Mouse (Mus musculus) NIH3T3 (cell line): Measurements from ENCODE around the gene Lgals3bp.
A peak's percentile ranks its signal among the peaks of the same experiment; 100 is the strongest.
"Not testable (repeated sequence)": the region's sequence is repeated elsewhere in the genome, so short reads cannot be mapped to it uniquely, and the experiment has no call there.

ENCODE experiments used
- DNase-seq: peaks from one replicate; pipeline ENCODE4 v3.0.0-alpha.2; 2012; ENCODE audit warnings: low read depth

The Lgals3bp gene

DNA sequence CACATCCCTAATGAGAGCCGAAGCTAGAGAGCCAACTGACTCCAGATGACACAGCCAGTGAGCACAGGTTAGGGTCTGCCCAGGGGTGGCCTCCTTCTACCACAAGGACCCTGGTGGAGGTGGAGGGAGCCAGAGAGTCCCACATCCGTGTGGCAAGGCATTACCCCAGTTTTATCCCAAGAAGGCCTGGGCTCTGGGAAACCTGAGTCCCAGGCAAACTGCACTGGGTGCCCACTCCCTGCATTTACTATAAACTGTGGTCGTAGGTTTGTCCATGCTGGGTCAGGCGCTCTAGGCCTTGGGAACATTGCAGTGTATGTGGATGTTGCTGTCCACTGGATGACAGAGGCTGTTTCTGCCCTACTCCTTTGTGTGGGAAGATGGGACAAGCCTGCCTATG, 697 bp downstream of the Lgals3bp start:
- no peak for DNase-seq

DNA sequence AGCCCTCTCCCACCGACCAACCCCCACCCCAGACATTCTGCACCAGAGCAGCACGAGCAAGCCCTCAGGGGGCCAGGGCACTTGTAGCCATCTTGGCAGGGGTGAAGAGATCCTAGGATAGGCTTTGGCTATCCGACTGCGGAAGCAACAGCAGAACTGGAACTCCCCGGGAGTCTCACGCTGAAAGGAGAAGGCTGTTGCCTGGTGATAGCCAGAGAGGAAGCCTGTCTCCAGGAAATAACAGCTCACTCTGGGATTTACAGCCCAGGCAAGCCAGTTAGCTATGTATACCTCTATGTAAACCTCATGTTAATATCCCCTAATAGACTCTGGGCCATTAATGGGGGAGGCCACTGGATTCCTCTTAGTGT, 1.3 kb downstream of the Lgals3bp start:
- DNase-seq: no peak

DNA sequence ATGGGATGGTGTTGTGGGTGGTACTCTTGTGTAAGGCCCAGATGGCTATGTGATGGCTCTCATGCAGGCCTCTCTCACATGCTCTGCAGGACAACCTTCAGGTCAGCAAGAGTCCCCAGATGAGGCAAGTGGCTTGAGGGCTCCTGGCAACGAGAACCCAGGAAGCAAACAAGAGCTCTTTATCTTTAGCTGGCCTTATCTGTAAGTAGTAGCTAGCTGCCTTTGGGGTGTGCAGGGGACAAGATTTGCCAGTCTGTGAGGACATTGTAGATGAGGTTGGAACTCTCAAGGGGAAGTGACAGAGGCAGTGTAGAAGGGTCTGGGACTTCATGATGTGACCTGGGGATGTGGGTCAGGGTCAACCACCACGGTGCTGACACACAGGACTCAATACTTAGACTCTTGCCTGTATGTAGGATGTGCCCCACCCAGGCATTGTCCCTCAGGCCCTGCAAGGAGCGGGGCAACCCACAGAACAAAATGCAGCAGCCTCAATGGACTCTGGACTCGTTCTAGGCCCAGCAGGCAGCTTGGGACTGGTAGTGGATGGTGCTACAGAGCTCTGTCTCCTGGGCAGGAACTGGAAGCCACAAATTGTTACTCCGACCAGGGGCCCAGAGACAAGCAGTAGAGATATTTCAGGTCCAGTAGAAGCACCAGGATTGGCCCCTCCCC, 1.9 kb downstream of the Lgals3bp start:
- DNase-seq: no peak

DNA sequence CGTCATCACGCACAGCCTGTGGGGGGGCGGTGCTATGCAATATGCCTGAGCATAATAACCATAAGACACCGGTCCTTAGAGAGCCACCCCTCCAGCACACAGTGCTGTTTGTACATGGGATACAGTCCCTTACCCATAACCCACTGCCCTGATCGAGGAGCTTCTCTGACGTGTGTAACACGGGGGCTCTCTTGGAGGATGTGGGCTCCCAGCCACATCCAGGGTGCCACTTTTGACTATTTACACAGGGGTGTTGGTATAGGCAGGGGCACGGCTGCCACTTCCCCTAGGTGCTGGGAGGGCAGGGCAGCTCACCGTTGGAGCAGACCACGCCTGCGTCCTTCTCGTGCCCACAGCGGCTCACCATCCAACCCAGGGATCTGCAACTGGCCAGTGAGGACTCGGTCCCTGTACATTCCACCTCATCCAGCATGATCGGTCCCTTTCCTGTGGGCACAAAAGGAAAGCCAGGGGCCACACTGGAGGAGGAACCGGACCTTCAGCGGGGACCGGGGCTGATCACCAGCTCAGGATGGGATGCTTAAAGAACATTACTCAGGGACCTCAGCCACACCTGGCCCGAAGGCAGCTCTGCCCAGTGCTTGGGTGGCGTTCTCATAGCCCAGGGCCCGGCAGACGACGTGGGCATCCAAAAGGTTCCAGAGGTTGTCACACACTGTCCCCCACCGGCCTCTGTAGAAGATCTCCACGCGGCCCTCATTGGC, 3.9 kb downstream of the Lgals3bp start:
- no peak for DNase-seq

DNA sequence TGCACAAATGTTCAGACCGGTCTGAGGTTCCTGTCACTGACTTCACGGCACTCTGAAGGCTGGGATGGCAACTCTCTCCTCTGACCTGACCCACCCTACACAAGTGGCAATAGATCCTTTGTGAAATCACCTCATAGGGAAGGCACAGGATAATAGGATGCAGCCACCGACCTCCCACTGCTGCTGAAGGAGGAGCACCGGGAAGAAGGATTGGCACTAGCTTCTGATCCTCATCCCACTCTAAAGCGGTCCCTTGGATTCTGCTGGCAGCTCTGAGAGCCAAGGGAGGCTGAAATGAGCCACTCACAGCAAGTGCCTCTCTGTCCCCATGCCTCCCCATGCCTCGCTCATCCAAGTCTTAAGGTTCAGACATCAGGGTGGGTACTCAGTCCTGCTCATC, 7.4 kb downstream of the Lgals3bp start:
- DNase-seq: no peak

DNA sequence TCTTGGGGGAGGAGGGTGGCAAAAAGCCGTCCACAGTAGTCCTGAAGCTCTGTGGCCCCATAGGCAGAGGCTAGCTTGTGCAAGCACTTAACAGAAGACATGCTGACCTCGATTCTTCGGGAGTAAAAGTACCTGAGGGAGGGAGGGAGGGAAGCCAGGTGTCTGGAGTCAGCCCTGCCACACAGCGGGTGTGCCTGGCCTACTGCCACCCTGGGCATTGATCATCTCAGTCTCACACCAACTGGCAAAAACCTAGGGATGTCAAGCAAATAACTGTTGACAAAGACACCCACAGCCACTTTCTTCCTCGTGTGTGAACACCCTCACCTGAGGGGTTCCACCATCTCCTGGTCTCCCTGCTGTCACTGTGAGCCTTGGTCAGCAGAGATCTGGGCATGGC, 7.9 kb downstream of the Lgals3bp start:
- DNase-seq: no peak

DNA sequence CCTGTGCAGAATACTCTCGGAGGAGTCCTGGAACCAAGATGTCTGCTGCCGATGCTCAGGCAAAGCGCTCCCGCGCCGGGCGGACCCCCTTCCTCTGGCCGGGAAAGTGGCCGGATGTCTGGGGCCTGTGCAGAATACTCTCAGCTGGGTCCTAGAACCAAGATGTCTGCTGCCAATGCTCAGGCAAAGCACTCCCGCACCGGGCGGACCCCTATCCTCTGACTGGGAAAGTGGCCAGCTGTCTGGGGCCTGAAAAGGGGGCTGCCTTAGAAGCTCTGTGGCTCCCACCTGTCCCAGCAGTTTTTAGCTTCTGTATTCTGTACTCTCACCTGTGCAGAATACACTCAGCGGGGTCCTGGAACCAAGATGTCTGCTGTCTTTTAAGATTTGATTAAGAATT, 14.1 kb downstream of the Lgals3bp start:
- not testable (repeated sequence) for DNase-seq

DNA sequence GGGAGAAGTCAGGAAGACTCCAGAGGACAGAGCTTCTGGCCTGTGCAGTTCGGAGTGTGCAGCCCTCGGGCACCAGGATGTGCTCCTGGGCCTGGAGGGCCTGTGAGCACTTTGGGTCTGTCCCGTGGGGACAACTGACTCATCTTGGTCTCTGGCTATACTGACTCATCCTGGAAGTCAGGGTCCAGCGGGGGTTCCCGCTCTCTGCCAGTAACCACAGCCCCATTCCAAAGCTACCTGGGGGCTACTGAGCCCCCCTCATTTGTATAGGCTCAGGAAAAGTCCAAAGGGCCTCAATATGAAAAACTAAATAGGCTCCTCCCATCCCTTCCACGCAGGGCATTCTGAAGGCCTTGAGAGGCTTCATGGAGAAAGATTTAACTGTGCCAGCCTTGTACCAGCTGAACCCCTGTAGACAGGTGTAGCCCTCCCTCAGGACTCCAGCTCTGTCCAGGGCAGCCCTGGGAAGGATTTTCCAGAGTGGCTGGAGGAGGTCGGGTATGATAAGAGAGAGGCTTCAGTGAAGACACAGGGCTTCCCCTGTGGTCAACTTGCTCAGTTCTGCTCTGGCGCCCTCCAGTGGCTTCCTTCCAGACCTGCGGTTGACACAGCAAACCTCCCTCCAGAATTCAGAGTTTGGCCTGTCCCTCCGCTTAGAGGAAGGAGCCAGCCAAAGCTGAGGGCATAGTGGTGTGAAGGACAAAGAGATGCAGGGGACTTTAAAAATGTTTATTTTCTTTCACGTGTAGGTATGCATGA, 22.5 kb downstream of the Lgals3bp start:
- peak; percentile 96 for DNase-seq

DNA sequence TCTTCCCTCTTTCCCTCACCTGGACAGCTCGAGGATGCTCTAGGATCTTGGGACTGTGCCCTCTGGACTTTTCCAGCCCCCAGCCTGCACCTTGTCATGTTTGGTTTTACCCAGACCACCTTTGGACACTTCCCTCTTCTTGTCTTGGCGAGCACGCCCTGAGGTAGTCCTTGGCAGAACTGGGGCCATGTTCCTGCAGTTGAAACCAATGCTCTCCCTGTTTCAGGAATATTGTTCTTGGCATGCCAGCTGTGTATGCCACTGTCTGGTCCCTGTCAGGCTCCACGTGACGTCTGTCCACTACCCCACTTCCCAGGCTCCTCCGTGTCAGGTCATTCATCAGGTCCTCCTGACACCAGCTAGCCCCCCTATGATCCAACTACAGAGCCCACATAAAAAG, 23.2 kb downstream of the Lgals3bp start:
- DNase-seq: no peak

DNA sequence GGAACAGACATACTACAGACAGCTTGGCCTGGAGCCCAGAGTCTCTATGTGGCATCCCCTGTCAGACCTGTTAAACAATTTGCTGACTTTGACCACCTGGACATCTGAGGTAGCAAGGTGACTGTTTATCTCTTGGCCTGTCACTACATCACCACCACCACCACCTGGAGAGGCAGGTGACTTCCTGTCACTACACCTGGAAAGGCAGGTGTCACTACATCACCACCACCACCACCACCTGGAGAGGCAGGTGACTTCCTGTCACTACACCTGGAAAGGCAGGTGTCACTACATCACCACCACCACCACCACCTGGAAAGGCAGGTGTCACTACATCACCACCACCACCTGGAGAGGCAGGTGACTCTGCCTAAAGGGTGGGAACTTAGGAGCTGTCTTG, 25.6 kb downstream of the Lgals3bp start:
- not testable (repeated sequence) for DNase-seq

DNA sequence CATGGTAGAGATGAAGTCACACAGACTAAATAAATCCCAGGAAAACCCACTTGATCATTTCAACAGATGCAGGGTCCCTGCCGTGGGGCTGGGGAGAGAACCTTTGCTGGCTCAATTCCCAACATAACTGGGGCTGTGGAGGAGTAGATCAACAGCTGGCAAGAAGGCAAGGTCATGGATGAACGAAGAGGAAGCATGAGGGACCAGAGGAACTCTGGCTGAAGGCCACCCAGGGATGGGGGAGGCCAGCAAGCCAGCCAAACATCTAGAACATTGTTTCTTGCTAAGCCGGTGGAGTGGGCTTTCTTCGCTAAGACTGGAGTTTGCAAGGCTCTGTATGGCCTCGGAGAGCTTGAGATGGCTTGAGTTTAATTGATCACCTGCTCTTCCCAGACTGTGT, 26.0 kb downstream of the Lgals3bp start:
- DNase-seq: peak; percentile 37

DNA sequence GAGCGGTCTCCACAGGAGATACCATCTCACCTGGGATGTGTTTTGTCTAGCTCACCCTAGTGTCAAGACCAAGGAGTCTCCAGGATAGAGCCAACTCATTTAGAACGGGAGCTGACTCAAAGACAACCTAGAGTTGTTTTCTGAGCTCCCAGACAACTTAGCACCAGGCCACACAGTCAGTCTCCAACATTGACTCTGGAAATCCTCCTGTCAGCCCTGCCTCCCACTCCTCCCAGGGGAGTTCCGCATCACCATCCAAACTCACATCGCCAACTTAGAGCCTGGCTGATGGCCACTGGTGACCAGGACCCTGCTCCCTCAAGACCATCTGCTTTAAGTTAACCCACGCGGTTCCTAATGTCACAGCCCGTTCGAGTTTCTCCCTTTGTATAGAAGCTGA, 26.4 kb downstream of the Lgals3bp start:
- DNase-seq: no peak

DNA sequence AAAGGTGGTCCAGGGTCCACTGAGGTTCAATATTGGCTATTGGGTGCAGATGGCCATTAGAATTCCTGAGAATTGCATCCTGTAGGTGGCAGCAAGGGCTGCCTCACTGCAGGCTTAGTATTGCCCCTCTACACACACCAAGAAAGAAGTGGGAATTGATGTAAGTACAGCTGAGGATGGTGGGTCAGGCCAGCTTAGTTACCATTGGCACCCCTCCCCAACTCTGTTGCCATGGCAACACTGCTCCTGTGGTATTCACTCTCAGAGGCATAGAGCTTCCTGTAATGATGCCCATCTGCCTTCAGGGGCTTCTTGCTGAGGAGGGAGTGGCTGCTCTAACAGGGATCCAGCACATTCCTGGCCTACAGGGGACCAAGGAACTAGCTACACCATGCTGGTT, 26.9 kb downstream of the Lgals3bp start:
- DNase-seq: no peak

DNA sequence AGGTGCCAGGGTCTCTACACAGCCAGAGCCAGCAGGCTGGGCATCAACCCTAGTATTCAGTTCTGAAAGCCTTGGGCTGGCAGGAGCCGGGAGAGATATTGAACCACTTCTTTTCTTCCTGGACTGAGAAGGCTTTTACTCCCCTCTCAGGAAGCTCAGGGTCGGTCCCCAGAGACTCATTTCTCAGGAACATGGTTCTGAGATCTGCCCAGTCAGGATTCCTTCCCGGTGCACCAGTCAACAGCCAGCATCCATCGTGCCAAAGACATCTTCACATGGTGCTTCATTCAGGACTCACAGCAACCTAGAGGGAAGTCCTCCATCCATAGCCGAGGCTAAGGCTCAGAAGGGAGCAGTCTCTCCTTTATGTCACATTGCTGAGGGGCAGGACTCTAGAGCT, 27.4 kb downstream of the Lgals3bp start:
- no peak for DNase-seq

DNA sequence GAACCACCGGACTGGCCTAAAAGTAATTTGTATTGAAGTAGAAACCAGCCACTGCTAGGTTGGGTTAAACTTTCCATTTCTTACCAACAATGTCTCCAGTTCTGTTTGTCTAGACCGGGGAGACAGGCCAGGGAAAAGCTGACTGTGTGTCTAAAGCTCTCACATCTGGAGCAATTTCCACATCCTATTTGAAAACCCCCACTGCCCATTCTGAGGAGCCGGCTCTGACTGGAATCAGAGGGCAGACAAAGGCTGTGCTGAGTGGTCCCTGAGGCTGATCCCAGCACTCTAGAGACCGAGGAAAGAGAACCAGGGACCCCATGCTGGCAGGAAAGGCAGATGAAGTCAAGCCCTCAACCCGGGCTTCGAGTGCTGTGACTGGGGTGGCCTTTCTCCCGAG, 29.3 kb downstream of the Lgals3bp start:
- peak; percentile 79 for DNase-seq

DNA sequence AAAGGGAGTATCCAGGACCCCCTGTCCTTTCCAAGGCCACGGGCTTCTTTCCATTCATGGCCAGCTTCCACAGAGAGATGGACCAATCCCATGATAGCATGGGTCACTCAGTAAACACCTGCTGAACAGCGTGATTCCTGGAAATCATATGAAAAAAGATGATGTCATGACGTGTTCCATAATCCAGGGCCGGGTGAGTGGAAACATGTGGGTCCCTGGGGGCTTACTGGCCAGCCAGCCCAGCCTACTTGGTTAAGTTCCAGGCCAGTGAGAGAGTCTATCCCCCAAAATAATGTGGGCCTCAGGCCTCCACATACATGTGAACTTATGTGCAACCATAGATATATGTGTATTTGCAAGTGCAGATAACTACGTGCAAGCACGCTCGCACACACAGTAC, 30.0 kb downstream of the Lgals3bp start:
- DNase-seq: peak; percentile 59

DNA sequence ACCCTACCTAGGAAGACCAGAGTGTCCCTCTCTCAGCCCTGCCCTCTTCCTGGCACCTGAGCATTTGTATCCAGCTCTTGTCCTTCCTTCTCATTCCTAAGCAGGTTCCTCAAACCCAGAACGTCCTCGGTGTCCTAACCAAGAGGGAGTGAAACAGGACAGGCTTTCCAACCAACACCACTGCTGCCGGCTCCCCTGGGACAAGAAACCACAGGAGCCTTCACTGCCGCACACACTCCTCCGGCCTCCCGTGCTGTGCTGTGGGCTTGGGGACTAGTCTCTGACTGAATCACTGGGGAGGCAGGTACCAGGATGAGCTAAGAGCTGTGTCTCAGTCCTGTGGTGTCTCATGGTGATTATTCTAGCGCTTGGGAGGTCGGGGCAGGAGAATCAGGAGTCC, 32.2 kb downstream of the Lgals3bp start:
- no peak for DNase-seq

DNA sequence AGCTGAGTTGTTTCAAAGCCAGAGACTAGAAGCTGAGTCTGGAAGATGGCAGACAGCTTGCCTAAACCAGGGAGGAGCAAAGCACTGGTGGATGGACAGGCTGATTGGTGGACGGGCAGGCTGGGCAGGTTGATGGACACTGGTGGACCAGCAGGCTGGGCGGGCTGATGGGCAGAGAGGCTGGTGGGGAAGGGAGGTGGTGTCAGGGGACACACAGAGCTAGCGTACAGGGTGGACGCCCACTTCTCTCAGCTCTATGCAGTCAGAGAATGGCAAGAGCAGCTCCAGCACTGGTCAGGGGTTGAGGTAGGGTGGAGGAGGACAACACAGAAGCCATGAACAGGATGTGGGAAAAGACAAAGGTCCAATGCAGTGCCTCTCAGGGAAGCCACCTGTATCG, 32.6 kb downstream of the Lgals3bp start:
- DNase-seq: no peak

DNA sequence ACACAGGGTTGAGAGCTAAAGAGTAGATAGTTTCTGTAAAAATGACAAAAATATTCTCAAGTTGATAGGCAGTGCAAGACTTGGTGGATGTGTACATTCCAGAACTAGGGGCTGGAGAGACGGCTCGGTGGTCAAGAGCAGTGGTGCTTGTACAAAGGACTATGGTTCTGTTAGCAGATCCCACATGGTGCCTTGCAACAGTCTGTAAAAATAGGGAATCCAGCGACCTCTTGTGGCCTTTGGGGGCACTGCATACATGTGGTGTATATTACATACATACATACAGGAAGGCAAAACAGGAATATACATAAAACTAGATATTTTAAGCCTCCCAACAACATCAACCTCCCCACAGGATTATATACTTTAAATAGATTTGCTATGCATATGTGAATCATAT, 33.6 kb downstream of the Lgals3bp start:
- DNase-seq: peak; percentile 59

DNA sequence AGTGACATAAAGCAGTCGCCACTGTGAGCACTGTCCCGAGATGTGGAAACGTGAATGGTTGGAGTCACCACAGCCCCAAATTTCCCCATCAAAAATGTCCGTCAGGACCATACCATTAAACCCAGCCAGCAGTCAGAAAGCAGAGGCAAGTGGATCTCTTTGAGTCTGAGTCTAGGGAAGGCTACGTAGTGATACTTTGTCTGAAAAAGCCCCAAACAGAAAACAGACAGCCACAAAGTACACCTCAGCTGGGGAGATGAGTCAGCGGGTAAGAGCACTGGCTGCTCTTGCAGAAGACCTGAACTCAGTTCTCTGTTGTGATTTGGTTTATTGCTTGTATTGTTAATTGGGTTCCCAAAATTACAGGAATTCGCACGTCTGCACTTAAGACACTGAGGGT, 35.3 kb downstream of the Lgals3bp start:
- no peak for DNase-seq

DNA sequence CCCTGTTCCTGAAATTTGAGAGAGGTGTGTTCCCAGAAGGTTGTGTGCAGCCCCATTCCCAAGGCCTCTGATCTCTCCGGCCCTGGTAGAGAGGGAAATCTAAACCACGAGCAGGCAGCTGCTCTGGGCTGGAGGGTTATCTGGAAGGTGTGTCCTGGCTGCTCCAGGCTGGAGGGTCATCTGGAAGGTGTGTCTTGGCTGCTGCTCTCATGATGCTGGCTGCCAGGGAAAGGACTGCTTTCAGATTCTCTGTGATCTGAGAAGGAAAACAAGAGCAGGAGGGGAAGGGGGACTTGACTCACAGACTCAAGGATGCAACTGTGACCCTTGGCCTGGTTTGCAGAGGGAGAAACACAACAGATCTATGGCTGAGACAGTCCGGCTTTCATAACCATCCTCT, 35.8 kb downstream of the Lgals3bp start:
- DNase-seq: peak; percentile 53

DNA sequence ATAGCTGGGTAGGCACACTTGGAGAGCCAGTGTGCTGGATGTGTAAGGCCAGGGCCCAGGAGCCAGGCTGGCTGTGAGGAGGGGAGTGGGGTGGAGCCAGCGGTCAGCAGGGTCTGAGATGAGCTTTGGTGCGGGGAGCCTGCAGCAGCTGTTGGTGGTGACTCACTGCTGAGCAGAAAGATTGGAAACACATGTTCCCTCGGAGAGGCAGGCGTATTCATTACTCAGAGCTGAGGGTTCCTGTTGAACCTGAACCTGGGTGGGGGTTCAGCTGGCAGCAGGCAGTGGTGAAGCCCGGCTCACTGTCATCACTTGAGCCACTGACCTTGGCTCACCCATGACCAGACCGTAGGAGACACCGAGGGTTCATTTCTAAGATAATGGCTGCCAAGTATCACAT, 36.7 kb downstream of the Lgals3bp start:
- DNase-seq: peak; percentile 93

DNA sequence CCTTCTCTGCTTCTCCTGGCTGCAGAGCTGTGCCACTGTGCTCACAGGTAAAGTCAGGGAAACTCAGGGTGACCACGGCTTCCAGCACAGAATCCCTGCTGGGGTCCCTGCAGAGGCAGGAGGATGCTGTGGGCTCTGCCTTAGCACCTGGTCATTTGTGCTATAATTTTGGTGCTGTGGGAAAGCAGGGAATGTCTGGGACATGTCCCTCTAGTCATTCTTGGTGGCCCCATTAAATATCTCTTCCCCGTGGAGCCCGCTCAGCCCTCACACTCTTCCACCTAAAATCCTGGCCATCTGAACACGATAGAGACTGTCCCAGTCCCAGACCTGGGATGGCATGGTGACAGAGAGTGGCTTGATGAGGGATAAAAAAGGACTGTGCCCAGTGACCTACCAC, 37.9 kb downstream of the Lgals3bp start:
- no peak for DNase-seq
